Mouse (Mus musculus) MEL (cell line): Measurements from ENCODE around the gene Trmt1. TPM values are rescaled to one million over a fixed set of nuclear protein-coding genes. Genes with fewer than 3 reads are reported as not detected.

ENCODE experiments used
- DNase-seq: peaks from one replicate; pipeline ENCODE4 v3.0.0; 2011; ENCODE audit warnings: low read depth, low spot score
- H3K27ac ChIP-seq: 2 replicates; pipeline ENCODE4 v1.5.1; 2012; ENCODE audit warnings: low read depth, mild to moderate bottlenecking, control low read depth, low read length, moderate library complexity; ENCODE audit not compliant: control insufficient read depth
- H3K27me3 ChIP-seq, 2 experiments: fragments of 150-350 bp in 1 of 2; sonication (generic) in 1 of 2; 2 replicates each; pipeline ENCODE4 v1.6.1; 2012; ENCODE audit warnings: low read length in 2 of 2, mild to moderate bottlenecking in 2 of 2, improper control_type of control experiment in 1 of 2, moderate library complexity in 1 of 2; ENCODE audit not compliant: insufficient read depth in 2 of 2, control insufficient read depth in 1 of 2
- H3K36me3 ChIP-seq, 2 experiments: 2 replicates each; pipeline ENCODE4 v1.6.1; 2012 to 2014; ENCODE audit warnings: low read length in 2 of 2, improper control_type of control experiment in 1 of 2, inconsistent platforms in 1 of 2, mild to moderate bottlenecking in 1 of 2; ENCODE audit not compliant: insufficient read depth in 2 of 2, control insufficient read depth in 1 of 2
- H3K4me1 ChIP-seq, 2 experiments: fragments of 150-350 bp in 1 of 2; sonication (generic) in 1 of 2; 2 replicates each; pipeline ENCODE4 v1.6.1; 2012; ENCODE audit warnings: low read length in 2 of 2, improper control_type of control experiment in 1 of 2, mild to moderate bottlenecking in 1 of 2; ENCODE audit not compliant: insufficient read depth in 2 of 2, control insufficient read depth in 1 of 2
- H3K4me3 ChIP-seq, 2 experiments: fragments of 150-350 bp in 1 of 2; sonication (generic) in 1 of 2; 2 replicates each; pipeline ENCODE4 v1.5.1; 2012; ENCODE audit warnings: low read depth in 2 of 2, low read length in 2 of 2, mild to moderate bottlenecking in 2 of 2, moderate library complexity in 2 of 2, control low read depth in 1 of 2, improper control_type of control experiment in 1 of 2; ENCODE audit not compliant: control insufficient read depth in 1 of 2, insufficient read depth in 1 of 2
- H3K79me2 ChIP-seq: 2 replicates; pipeline ENCODE4 v1.6.1; 2012; ENCODE audit warnings: mild to moderate bottlenecking, low read length, moderate library complexity; ENCODE audit not compliant: control insufficient read depth, poor library complexity, insufficient read depth
- H3K9ac ChIP-seq: 2 replicates; pipeline ENCODE4 v1.6.1; 2012; ENCODE audit warnings: low read depth, mild to moderate bottlenecking, control low read depth, low read length, moderate library complexity; ENCODE audit not compliant: control insufficient read depth, poor library complexity, severe bottlenecking
- H3K9me3 ChIP-seq: fragments of 150-350 bp; sonication (generic); replicated peaks from 2 replicates; pipeline ENCODE4 v1.6.1; 2012; ENCODE audit warnings: mild to moderate bottlenecking, low read length, improper control_type of control experiment, moderate library complexity; ENCODE audit not compliant: insufficient read depth
- BHLHE40 ChIP-seq: IDR thresholded peaks from 2 replicates; pipeline ENCODE4 v1.6.1; 2012; ENCODE audit warnings: low read depth, mild to moderate bottlenecking, inconsistent platforms, low read length, improper control_type of control experiment, borderline replicate concordance
- CHD2 ChIP-seq: IDR thresholded peaks from 2 replicates; pipeline ENCODE4 v1.6.1; 2011; ENCODE audit warnings: low read length, improper control_type of control experiment
- CTCF ChIP-seq, 3 experiments: IDR thresholded peaks in 2 of 3; conservative IDR thresholded peaks in 1 of 3; 2 replicates each; pipeline ENCODE4 v1.5.1; 2011 to 2012; ENCODE audit warnings: low read length in 3 of 3, low read depth in 2 of 3, mild to moderate bottlenecking in 2 of 3, improper control_type of control experiment in 1 of 3, inconsistent platforms in 1 of 3, mixed read lengths in 1 of 3, moderate library complexity in 1 of 3; ENCODE audit not compliant: control insufficient read depth in 1 of 3, insufficient read depth in 1 of 3, poor library complexity in 1 of 3, severe bottlenecking in 1 of 3
- E2F4 ChIP-seq: IDR thresholded peaks from 2 replicates; pipeline ENCODE4 v1.6.1; 2011; ENCODE audit warnings: low read depth, low read length, improper control_type of control experiment, borderline replicate concordance
- GABPA ChIP-seq: IDR thresholded peaks from 2 replicates; pipeline ENCODE4 v1.6.1; 2012; ENCODE audit warnings: low read depth, mild to moderate bottlenecking, inconsistent platforms, low read length, improper control_type of control experiment, moderate library complexity
- GATA1 ChIP-seq: IDR thresholded peaks from 2 replicates; pipeline ENCODE4 v1.6.1; 2011; ENCODE audit warnings: low read depth, low read length, improper control_type of control experiment
- HCFC1 ChIP-seq: IDR thresholded peaks from 2 replicates; pipeline ENCODE4 v1.6.1; 2012; ENCODE audit warnings: low read depth, mild to moderate bottlenecking, inconsistent platforms, low read length, improper control_type of control experiment, moderate library complexity
- JUND ChIP-seq: IDR thresholded peaks from 2 replicates; pipeline ENCODE4 v1.6.1; 2011; ENCODE audit warnings: low read depth, mild to moderate bottlenecking, improper control_type of control experiment, low read length
- MEF2A ChIP-seq: IDR thresholded peaks from 2 replicates; pipeline ENCODE4 v1.6.1; 2014; ENCODE audit warnings: low read depth, mild to moderate bottlenecking, inconsistent platforms, low read length, improper control_type of control experiment; ENCODE audit not compliant: poor library complexity, insufficient replicate concordance, severe bottlenecking; ENCODE audit errors: extremely low read depth
- MXI1 ChIP-seq: IDR thresholded peaks from 2 replicates; pipeline ENCODE4 v1.6.1; 2011; ENCODE audit warnings: mild to moderate bottlenecking, low read depth, low read length, improper control_type of control experiment
- MYC ChIP-seq: IDR thresholded peaks from 2 replicates; pipeline ENCODE4 v1.6.1; 2011; ENCODE audit warnings: low read depth, mild to moderate bottlenecking, low read length, improper control_type of control experiment, moderate library complexity
- NELFE ChIP-seq: IDR thresholded peaks from 2 replicates; pipeline ENCODE4 v1.6.1; 2011; ENCODE audit warnings: low read depth, low read length, improper control_type of control experiment
- NRF1 ChIP-seq: IDR thresholded peaks from 2 replicates; pipeline ENCODE4 v1.6.1; 2014; ENCODE audit warnings: low read depth, mild to moderate bottlenecking, inconsistent platforms, low read length, improper control_type of control experiment, moderate library complexity; ENCODE audit not compliant: poor library complexity, insufficient read depth, severe bottlenecking
- POLR2A ChIP-seq, 2 experiments: IDR thresholded peaks; 2 replicates each; pipeline ENCODE4 v1.6.1; 2011 to 2012; ENCODE audit warnings: low read length in 2 of 2, mild to moderate bottlenecking in 2 of 2, control low read depth in 1 of 2, improper control_type of control experiment in 1 of 2, low read depth in 1 of 2, moderate library complexity in 1 of 2; ENCODE audit not compliant: control insufficient read depth in 1 of 2, insufficient read depth in 1 of 2, poor library complexity in 1 of 2
- POLR2AphosphoS2 ChIP-seq: IDR thresholded peaks from 2 replicates; pipeline ENCODE4 v1.6.1; 2011; ENCODE audit warnings: low read length, improper control_type of control experiment
- POLR2AphosphoS5 ChIP-seq: IDR thresholded peaks from 2 replicates; pipeline ENCODE4 v1.6.1; 2012; ENCODE audit warnings: low read depth, borderline replicate concordance, mild to moderate bottlenecking, inconsistent platforms, low read length, moderate library complexity, mixed read lengths
- TCF12 ChIP-seq: IDR thresholded peaks from 2 replicates; pipeline ENCODE4 v1.6.1; 2014; ENCODE audit warnings: low read depth, mild to moderate bottlenecking, inconsistent platforms, low read length, improper control_type of control experiment, moderate library complexity
- USF1 ChIP-seq: IDR thresholded peaks from 2 replicates; pipeline ENCODE4 v1.6.1; 2014; ENCODE audit warnings: low read depth, mild to moderate bottlenecking, inconsistent platforms, low read length, improper control_type of control experiment, moderate library complexity
- ZC3H11A ChIP-seq: IDR thresholded peaks from 2 replicates; pipeline ENCODE4 v1.6.1; 2012; ENCODE audit warnings: low read depth, mild to moderate bottlenecking, inconsistent platforms, low read length, improper control_type of control experiment
- ZNF384 ChIP-seq: IDR thresholded peaks from 2 replicates; pipeline ENCODE4 v1.6.1; 2012; ENCODE audit warnings: low read depth, mild to moderate bottlenecking, inconsistent platforms, low read length, improper control_type of control experiment
- polyA plus RNA-seq, 2 experiments: library from polyadenylated mRNA; stranded (reverse) in 1 of 2; unstranded in 1 of 2; fragments of >175 nt in 1 of 2; fragments of >200 nt in 1 of 2; gene quantifications; 2 replicates each; pipeline versions ENCODE4 v1.2.1 to v1.2.4; 2012; ENCODE audit warnings: low replicate concordance in 2 of 2, low read depth in 1 of 2; ENCODE audit not compliant: insufficient read length in 2 of 2, insufficient read depth in 1 of 2, missing spikeins in 1 of 2
- total RNA-seq: library from RNA; depleted of rRNA; stranded (reverse); fragments of 300-350 nt; gene quantifications from 2 replicates; pipeline ENCODE4 v1.2.3, GENCODE M21; 2012

Trmt1 gene
- total and polyA plus RNA-seq, 3 experiments = 183 to 221 TPM; not detected in 1

GRCm38 (mm10) chr8:84732996-84733395 is 46.9 kb downstream of the Trmt1 start (continued):
- no peak for TF ChIP-seq USF1
- TF ChIP-seq ZNF384 = no peak
- TF ChIP-seq GABPA = no peak
- TF ChIP-seq POLR2A (IDR thresholded peaks at IDR 0.05; ENCODE audit: control insufficient read depth in 1 of 2, insufficient read depth in 1 of 2, low read depth in 1 of 2, low read length in 2 of 2, poor library complexity in 1 of 2) = no peak; a peak in 1 of 4 replicates

- Histone ChIP-seq H3K4me1 (peaks cover 26 to 35% of the 10 kb centered on the region in 2 experiments), H3K9ac (no peak overlapping the region), H3K36me3 (peaks cover 0 to 30% of the 10 kb centered on the region in 2 experiments; a peak in 3 of 4 replicates), H3K27me3 (no peaks in the 10 kb centered on the region), H3K9me3 (no peaks in the 10 kb centered on the region), H3K27ac (no peak overlapping the region), H3K4me3 (no peak overlapping the region), H3K79me2 (peaks cover 3% of the 10 kb centered on the region; the same call in 1 of the 2 replicates)
- TF ChIP-seq E2F4 (no peak), ZC3H11A (no peak), POLR2AphosphoS5 (no peak), POLR2AphosphoS2 (no peak), POLR2A (IDR thresholded peaks at IDR 0.05; ENCODE audit: control insufficient read depth in 1 of 2, insufficient read depth in 1 of 2, low read depth in 1 of 2, low read length in 2 of 2, poor library complexity in 1 of 2) (no peak), BHLHE40 (no peak), CTCF (IDR thresholded peaks at IDR 0.05 in 2 of 3, conservative IDR thresholded peaks at IDR 0.05 in 1 of 3; ENCODE audit: control insufficient read depth in 1 of 3, insufficient read depth in 1 of 3, low read depth in 2 of 3, low read length in 3 of 3, poor library complexity in 1 of 3, severe bottlenecking in 1 of 3) (no peak), JUND (no peak), CHD2 (no peak), GATA1 (no peak), TCF12 (no peak), HCFC1 (no peak), MXI1 (no peak), NRF1 (no peak), NELFE (no peak), GABPA (no peak), MEF2A (no peak), MYC (no peak)
- DNase-seq = no peak
Measured at GRCm38 (mm10) chr8:84733959-84734358, 47.9 kb downstream of the Trmt1 start.
